Mouse (Mus musculus): ENCODE measurements around the gene Sp100. TPM values are rescaled to one million over a fixed set of nuclear protein-coding genes. Genes with fewer than 3 reads are reported as not detected.

Sp100 gene
- polyA plus RNA-seq, 1 experiment from 2014 or later, result 3.0 TPM

GRCm38 (mm10) chr1:85702531-85702930, 52.7 kb downstream of the Sp100 start:
- ATAC-seq (ENCODE audit: low read depth), result no peak
- no peaks in the 10 kb centered on the region for H3K27me3 ChIP-seq
- H3K27ac ChIP-seq, result no peak overlapping the region
- H3K4me2 ChIP-seq, result no peak overlapping the region
- no peak for DNase-seq
- WGBS (ENCODE audit: insufficient replicate concordance), result 69% methylated on average over 4 of the region's 4 CpGs
- no peak overlapping the region for H3K4me3 ChIP-seq (replicated peaks)
- H3K9me3 ChIP-seq (replicated peaks), result no peaks in the 10 kb centered on the region
- peaks cover 10% of the 10 kb centered on the region for H3K4me1 ChIP-seq (replicated peaks)
- H3K36me3 ChIP-seq, result no peaks in the 10 kb centered on the region
- H3K9ac ChIP-seq, result no peak overlapping the region

- ATAC-seq (ENCODE audit: low read depth), result peak; percentile 99
- peak; percentile 89 for DNase-seq
- no peaks in the 10 kb centered on the region for H3K9me3 ChIP-seq (replicated peaks)
- H3K9ac ChIP-seq, result peak overlapping the region; percentile 45
- WGBS (ENCODE audit: insufficient replicate concordance), result 10% methylated on average over 22 of the region's 22 CpGs
- H3K4me1 ChIP-seq (replicated peaks), result peaks cover 10% of the 10 kb centered on the region
- H3K4me2 ChIP-seq, result peak overlapping the region; percentile 70
- H3K27me3 ChIP-seq, result no peaks in the 10 kb centered on the region
- H3K36me3 ChIP-seq, result no peaks in the 10 kb centered on the region
- H3K27ac ChIP-seq, result peak overlapping the region; percentile 43
- peak overlapping the region; percentile 46 for H3K4me3 ChIP-seq (replicated peaks)
These were observed 53.7 kb downstream of the Sp100 start for GRCm38 (mm10) chr1:85703245-85704186.

DNA sequence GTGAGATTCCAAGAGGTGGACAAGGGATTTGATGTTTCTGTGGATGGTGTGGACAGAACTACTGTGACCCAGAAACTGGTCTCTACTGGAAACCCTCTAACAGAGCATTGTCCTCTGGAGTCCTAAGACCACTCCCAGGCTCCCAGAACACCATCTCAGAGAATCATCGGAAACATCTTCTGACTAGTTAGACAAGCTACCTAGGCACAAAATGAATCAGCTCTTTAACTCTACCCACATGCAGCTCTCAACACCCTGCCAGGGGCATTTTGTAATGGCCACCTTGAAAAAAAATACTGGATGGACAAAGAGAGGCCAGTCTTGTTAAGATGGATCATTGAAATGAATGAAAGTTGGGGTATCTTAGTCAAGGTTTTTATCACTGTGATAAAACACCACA, 55.8 kb downstream of the Sp100 start:
- ATAC-seq (ENCODE audit: low read depth) (no peak), DNase-seq (no peak)
- WGBS (ENCODE audit: insufficient replicate concordance), result 79% methylated on average over 1 of the region's 1 CpGs

GRCm38 (mm10) chr1:85706754-85707153, 57.0 kb downstream of the Sp100 start:
- H3K4me1 ChIP-seq (replicated peaks), result peaks cover 10% of the 10 kb centered on the region
- WGBS (ENCODE audit: insufficient replicate concordance), result 49% methylated on average over 2 of the region's 2 CpGs
- no peaks in the 10 kb centered on the region for H3K36me3 ChIP-seq
- H3K9ac ChIP-seq, result no peak overlapping the region
- no peaks in the 10 kb centered on the region for H3K9me3 ChIP-seq (replicated peaks)
- H3K4me2 ChIP-seq, result no peak overlapping the region
- DNase-seq, result no peak
- H3K27me3 ChIP-seq, result no peaks in the 10 kb centered on the region
- no peak overlapping the region for H3K27ac ChIP-seq
- H3K4me3 ChIP-seq (replicated peaks), result no peak overlapping the region
- ATAC-seq (ENCODE audit: low read depth), result no peak

More for the DNA sequence above, 55.8 kb downstream of the Sp100 start:
- H3K36me3 ChIP-seq, result no peaks in the 10 kb centered on the region
- H3K4me2 ChIP-seq, result no peak overlapping the region
- H3K27me3 ChIP-seq, result no peaks in the 10 kb centered on the region
- no peak overlapping the region for H3K9ac ChIP-seq
- H3K27ac ChIP-seq, result no peak overlapping the region
- H3K4me1 ChIP-seq (replicated peaks), result peaks cover 10% of the 10 kb centered on the region
- H3K4me3 ChIP-seq (replicated peaks), result no peak overlapping the region
- no peaks in the 10 kb centered on the region for H3K9me3 ChIP-seq (replicated peaks)

- Histone ChIP-seq H3K27ac (no peak overlapping the region), H3K9ac (no peak overlapping the region), H3K4me3 (replicated peaks) (no peak overlapping the region), H3K4me1 (replicated peaks) (no peaks in the 10 kb centered on the region), H3K27me3 (no peaks in the 10 kb centered on the region), H3K9me3 (replicated peaks) (no peaks in the 10 kb centered on the region), H3K4me2 (no peak overlapping the region), H3K36me3 (no peaks in the 10 kb centered on the region)
- DNase-seq (no peak), ATAC-seq (ENCODE audit: low read depth) (no peak)
These were observed 64.7 kb downstream of the Sp100 start for GRCm38 (mm10) chr1:85714501-85714900.

GRCm38 (mm10) chr1:85716447-85717027, 66.7 kb downstream of the Sp100 start:
- Histone ChIP-seq H3K9ac (no peak overlapping the region), H3K4me2 (no peak overlapping the region), H3K9me3 (replicated peaks) (no peaks in the 10 kb centered on the region), H3K27ac (no peak overlapping the region), H3K36me3 (no peaks in the 10 kb centered on the region), H3K4me3 (replicated peaks) (no peak overlapping the region), H3K27me3 (no peaks in the 10 kb centered on the region), H3K4me1 (replicated peaks) (no peaks in the 10 kb centered on the region)
- 65% methylated on average over 7 of the region's 7 CpGs for WGBS (ENCODE audit: insufficient replicate concordance)
- ATAC-seq (ENCODE audit: low read depth) (no peak), DNase-seq (no peak)

DNA sequence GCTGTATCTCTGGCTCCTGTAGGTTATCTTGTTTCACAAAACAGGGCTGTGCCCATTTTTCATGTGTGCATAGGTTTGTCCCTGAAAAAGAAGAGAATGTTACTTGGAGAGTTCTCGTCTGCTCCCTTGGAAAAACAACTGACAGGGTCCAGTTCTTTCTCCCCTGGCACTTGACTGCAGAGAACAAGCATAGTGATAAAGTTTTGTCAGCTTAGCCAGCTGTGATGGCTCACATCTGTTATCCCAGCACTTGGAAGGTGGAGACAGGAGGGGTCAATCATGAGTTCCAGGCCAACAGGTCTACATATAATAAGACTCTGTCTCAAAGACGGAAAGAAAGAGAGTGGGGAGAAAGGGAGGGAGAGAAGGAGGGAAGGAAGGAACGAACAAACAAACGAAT, 69.3 kb downstream of the Sp100 start:
- Histone ChIP-seq H3K27ac (no peak overlapping the region), H3K9ac (no peak overlapping the region), H3K4me1 (replicated peaks) (no peaks in the 10 kb centered on the region), H3K27me3 (no peaks in the 10 kb centered on the region), H3K4me2 (no peak overlapping the region), H3K4me3 (replicated peaks) (no peak overlapping the region), H3K9me3 (replicated peaks) (no peaks in the 10 kb centered on the region), H3K36me3 (no peaks in the 10 kb centered on the region)
- DNase-seq (no peak), ATAC-seq (ENCODE audit: low read depth) (no peak)
- WGBS (ENCODE audit: insufficient replicate concordance), result 62% methylated on average over 4 of the region's 4 CpGs

- DNase-seq (no peak), ATAC-seq (ENCODE audit: low read depth) (no peak)
- Histone ChIP-seq H3K27me3 (no peaks in the 10 kb centered on the region), H3K4me3 (replicated peaks) (no peak overlapping the region), H3K4me2 (no peak overlapping the region), H3K4me1 (replicated peaks) (no peaks in the 10 kb centered on the region), H3K9me3 (replicated peaks) (no peaks in the 10 kb centered on the region), H3K27ac (no peak overlapping the region), H3K36me3 (peaks cover 3% of the 10 kb centered on the region; the same call in 1 of the 2 replicates), H3K9ac (no peak overlapping the region)
- WGBS (ENCODE audit: insufficient replicate concordance), result 74% methylated on average over 10 of the region's 10 CpGs
These were observed 70.6 kb downstream of the Sp100 start for GRCm38 (mm10) chr1:85720220-85720893.

DNA sequence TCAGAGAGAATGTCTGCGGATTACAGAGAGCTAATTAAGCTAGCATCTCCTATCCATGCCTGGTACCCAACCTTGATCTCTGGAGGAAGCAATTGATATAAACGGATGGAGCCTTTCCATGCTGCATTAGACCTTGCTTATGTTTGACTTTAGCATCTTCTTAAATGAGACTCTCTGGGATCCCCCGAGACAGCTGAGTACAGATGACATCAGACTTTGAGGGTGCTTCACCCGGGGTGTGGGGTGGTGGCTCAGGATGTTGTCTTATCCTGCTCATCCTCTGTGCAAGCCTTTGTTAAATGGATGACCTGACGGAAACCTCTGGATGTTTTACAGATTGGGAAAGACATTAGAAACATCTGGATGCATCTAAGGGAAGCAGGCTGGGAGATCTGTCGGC, 80.7 kb downstream of the Sp100 start:
- Histone ChIP-seq H3K4me1 (replicated peaks) (peaks cover 10% of the 10 kb centered on the region; the same call in 1 of the 2 replicates), H3K27me3 (no peaks in the 10 kb centered on the region), H3K27ac (no peak overlapping the region), H3K4me3 (replicated peaks) (no peak overlapping the region), H3K4me2 (no peak overlapping the region), H3K9ac (no peak overlapping the region), H3K9me3 (replicated peaks) (no peaks in the 10 kb centered on the region), H3K36me3 (peaks cover 8% of the 10 kb centered on the region; the same call in 1 of the 2 replicates)
- 69% methylated on average over 6 of the region's 6 CpGs for WGBS (ENCODE audit: insufficient replicate concordance)
- ATAC-seq (ENCODE audit: low read depth) (no peak), DNase-seq (no peak)

DNA sequence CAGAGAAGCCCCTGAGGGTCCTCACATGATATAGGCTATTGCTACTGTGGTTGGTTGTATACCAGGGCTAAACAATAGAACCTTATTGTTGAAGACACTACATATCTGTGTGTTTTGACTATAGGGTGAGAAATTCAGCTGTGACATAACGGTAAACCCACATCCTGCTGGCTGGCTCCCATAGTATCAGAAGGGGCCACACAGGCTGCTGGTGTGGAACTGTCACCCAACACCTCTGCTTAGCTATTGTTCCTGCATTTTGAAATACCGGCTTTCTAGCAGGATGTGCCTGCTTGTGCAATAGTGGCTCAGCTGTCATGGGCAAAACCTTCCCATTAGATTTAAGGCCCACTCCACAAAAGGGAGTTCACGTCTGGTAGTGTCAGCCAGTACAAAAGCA, 82.8 kb downstream of the Sp100 start:
- 59% methylated on average over 3 of the region's 3 CpGs for WGBS (ENCODE audit: insufficient replicate concordance)
- Histone ChIP-seq H3K9me3 (replicated peaks) (no peaks in the 10 kb centered on the region), H3K4me1 (replicated peaks) (peaks cover 18% of the 10 kb centered on the region), H3K27ac (no peak overlapping the region), H3K27me3 (no peaks in the 10 kb centered on the region), H3K36me3 (peaks cover 5% of the 10 kb centered on the region; the same call in 1 of the 2 replicates), H3K4me3 (replicated peaks) (no peak overlapping the region), H3K9ac (no peak overlapping the region), H3K4me2 (no peak overlapping the region)
- ATAC-seq (ENCODE audit: low read depth) (no peak), DNase-seq (no peak)

DNA sequence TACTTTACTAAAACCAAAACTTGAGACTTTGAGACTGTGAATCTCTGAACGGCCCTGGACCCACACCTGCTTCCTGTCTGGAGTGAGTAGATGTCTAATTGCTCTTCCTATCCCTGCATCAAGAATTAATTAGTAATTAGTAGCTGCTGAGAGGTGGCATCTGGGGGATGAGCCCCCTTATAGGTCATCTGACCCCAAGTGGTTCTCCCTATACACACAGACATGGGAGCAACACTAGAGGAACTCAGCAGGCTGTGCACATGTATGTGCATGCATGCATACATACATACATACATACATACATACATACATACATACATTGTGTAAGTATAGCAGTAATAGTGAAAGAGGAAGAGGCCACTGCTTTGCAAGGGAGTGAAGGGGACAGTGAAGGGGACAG, 84.7 kb downstream of the Sp100 start:
- 80% methylated on average over 1 of the region's 1 CpGs for WGBS (ENCODE audit: insufficient replicate concordance)
- H3K4me3 ChIP-seq (replicated peaks), result no peak overlapping the region
- 0 out of 2 replicates have a peak overlapping the region, but pooled peaks have one; percentile 70 for H3K27ac ChIP-seq
- H3K27me3 ChIP-seq, result no peaks in the 10 kb centered on the region
- peaks cover 18% of the 10 kb centered on the region for H3K4me1 ChIP-seq (replicated peaks)
- ATAC-seq (ENCODE audit: low read depth), result no peak
- H3K9me3 ChIP-seq (replicated peaks), result no peaks in the 10 kb centered on the region
- H3K36me3 ChIP-seq, result 0 out of 2 replicates have a peak, but pooled peaks cover 3% of the 10 kb centered on the region
- no peak for DNase-seq
- H3K4me2 ChIP-seq, result 0 out of 2 replicates have a peak overlapping the region, but pooled peaks have one; percentile 78
- no peak overlapping the region for H3K9ac ChIP-seq
